Mouse (Mus musculus) hindbrain, embryonic 14.5 days (tissue): ENCODE data around the gene St6galnac1. TPM values are rescaled to one million over a fixed set of nuclear protein-coding genes. Genes with fewer than 3 reads are reported as not detected.
A peak's percentile ranks its signal among the peaks of the same experiment; 100 is the strongest.
"Not testable (repeated sequence)": the region's sequence is repeated elsewhere in the genome, so short reads cannot be mapped to it uniquely, and the experiment has no call there.

Source experiments
- ATAC-seq: fragments of 200-750 bp; cut with Nextera tagmentation; 2 replicates; pipeline ENCODE4 v1.8.0; 2017; ENCODE audit warnings: moderate number of reproducible peaks, mild to moderate bottlenecking, moderate TSS enrichment, moderate library complexity; ENCODE audit not compliant: low FRiP score
- DNase-seq: peaks from one replicate; pipeline ENCODE4 v3.0.0-alpha.2; 2015; ENCODE audit warnings: low spot score
- H3K27ac ChIP-seq: fragments of 300-500 bp; sonication (generic); 2 replicates; pipeline ENCODE4 v1.5.1; 2014; ENCODE audit warnings: mild to moderate bottlenecking, moderate library complexity
- H3K27me3 ChIP-seq: fragments of 300-500 bp; sonication (generic); 2 replicates; pipeline ENCODE4 v1.6.1; 2014; ENCODE audit warnings: mild to moderate bottlenecking, low read length, mixed read lengths; ENCODE audit not compliant: control insufficient read depth, insufficient read depth
- H3K36me3 ChIP-seq: fragments of 300-500 bp; sonication (generic); replicated peaks from 2 replicates; pipeline ENCODE4 v1.6.1; 2014; ENCODE audit not compliant: control insufficient read depth, insufficient read depth
- H3K4me1 ChIP-seq: fragments of 300-500 bp; sonication (generic); replicated peaks from 2 replicates; pipeline ENCODE4 v1.6.1; 2014; ENCODE audit warnings: antibody characterized with exemption, low read length, mixed read lengths; ENCODE audit not compliant: control insufficient read depth, insufficient read depth
- H3K4me2 ChIP-seq: fragments of 300-500 bp; sonication (generic); replicated peaks from 2 replicates; pipeline ENCODE4 v1.6.1; 2014; ENCODE audit warnings: mild to moderate bottlenecking, moderate library complexity
- H3K4me3 ChIP-seq: fragments of 300-500 bp; sonication (generic); replicated peaks from 2 replicates; pipeline ENCODE4 v1.5.1; 2014; ENCODE audit warnings: mild to moderate bottlenecking, low read length
- H3K9ac ChIP-seq: fragments of 300-500 bp; sonication (generic); 2 replicates; pipeline ENCODE4 v1.6.1; 2014
- H3K9me3 ChIP-seq: fragments of 300-500 bp; sonication (generic); 2 replicates; pipeline ENCODE4 v1.6.1; 2016; ENCODE audit warnings: low read length; ENCODE audit not compliant: control insufficient read depth
- WGBS: fragments of 180-500 bp; shearing (Covaris S2); extraction: QIAGEN DNeasy Blood & Tissue Kit; methylation state at CpG from one replicate; pipeline ENCODE4 v1.1.7; 2014; 5-methylcytosine and 5-hydroxymethylcytosine counted together
- polyA plus RNA-seq: library from polyadenylated mRNA; unstranded; fragments of >200 nt; fragmentation: Nextera tagmentation; extraction: Ambion mirVana; gene quantifications from 2 replicates; pipeline ENCODE4 v1.2.1, GENCODE M21; 2014

Gene St6galnac1
- polyA plus RNA-seq, 1 experiment from 2014 or later, result not detected

GRCm38 (mm10) chr11:116745457-116745856 lies 29.9 kb downstream of the St6galnac1 start:
- H3K4me3 ChIP-seq, ATAC-seq, H3K27ac ChIP-seq, H3K9ac ChIP-seq, H3K36me3 ChIP-seq, H3K9me3 ChIP-seq, DNase-seq, H3K4me2 ChIP-seq, H3K27me3 ChIP-seq, H3K4me1 ChIP-seq: not testable (repeated sequence)
- 80% methylated on average over 2 of the region's 2 CpGs for WGBS

- ATAC-seq, result no peak
- no peak for DNase-seq
- Histone ChIP-seq H3K36me3 (no peaks in the 10 kb centered on the region), H3K27ac (no peak overlapping the region), H3K9me3 (0 out of 2 replicates have a peak, but pooled peaks cover 5% of the 10 kb centered on the region), H3K27me3 (no peaks in the 10 kb centered on the region), H3K4me3 (no peak overlapping the region), H3K9ac (no peak overlapping the region), H3K4me2 (no peak overlapping the region), H3K4me1 (no peaks in the 10 kb centered on the region)
- 45% methylated on average over 11 of the region's 11 CpGs for WGBS
These were observed 36.9 kb downstream of the St6galnac1 start for GRCm38 (mm10) chr11:116738411-116738810.

- Histone ChIP-seq H3K4me1 (no peaks in the 10 kb centered on the region), H3K36me3 (no peaks in the 10 kb centered on the region)
These were observed 42.8 kb downstream of the St6galnac1 start for GRCm38 (mm10) chr11:116732536-116732935.

GRCm38 (mm10) chr11:116731060-116731580 lies 44.2 kb downstream of the St6galnac1 start:
- H3K4me2 ChIP-seq, DNase-seq, H3K27ac ChIP-seq, H3K4me3 ChIP-seq, H3K27me3 ChIP-seq, H3K4me1 ChIP-seq, H3K36me3 ChIP-seq, ATAC-seq, H3K9me3 ChIP-seq, H3K9ac ChIP-seq: not testable (repeated sequence)
- WGBS, result 98% methylated on average over 6 of the region's 6 CpGs

More at GRCm38 (mm10) chr11:116732536-116732935, 42.8 kb downstream of the St6galnac1 start:
- DNase-seq (no peak), ATAC-seq (no peak)
- Histone ChIP-seq H3K4me2 (no peak overlapping the region), H3K9ac (no peak overlapping the region), H3K27ac (no peak overlapping the region), H3K27me3 (no peaks in the 10 kb centered on the region), H3K4me3 (no peak overlapping the region), H3K9me3 (0 out of 2 replicates have a peak, but pooled peaks cover 5% of the 10 kb centered on the region)
- WGBS, result 89% methylated on average over 4 of the region's 4 CpGs

- ATAC-seq (no peak), DNase-seq (no peak)
- WGBS, result 90% methylated on average over 9 of the region's 9 CpGs
- H3K36me3 ChIP-seq, result no peaks in the 10 kb centered on the region
- no peak overlapping the region for H3K4me3 ChIP-seq
- no peak overlapping the region for H3K9ac ChIP-seq
- no peaks in the 10 kb centered on the region for H3K27me3 ChIP-seq
- no peaks in the 10 kb centered on the region for H3K4me1 ChIP-seq
- no peaks in the 10 kb centered on the region for H3K9me3 ChIP-seq
- H3K4me2 ChIP-seq, result no peak overlapping the region
- no peak overlapping the region for H3K27ac ChIP-seq
These were observed 45.9 kb downstream of the St6galnac1 start for GRCm38 (mm10) chr11:116729276-116730008.

- WGBS, result 81% methylated on average over 3 of the region's 3 CpGs
- H3K4me3 ChIP-seq, result no peak overlapping the region
- H3K9me3 ChIP-seq, result no peaks in the 10 kb centered on the region
- H3K4me1 ChIP-seq, result no peaks in the 10 kb centered on the region
- DNase-seq (no peak), ATAC-seq (no peak)
- H3K27ac ChIP-seq, result no peak overlapping the region
- H3K9ac ChIP-seq, result no peak overlapping the region
- H3K36me3 ChIP-seq, result no peaks in the 10 kb centered on the region
- H3K4me2 ChIP-seq, result no peak overlapping the region
- no peaks in the 10 kb centered on the region for H3K27me3 ChIP-seq
These were observed 49.2 kb downstream of the St6galnac1 start for GRCm38 (mm10) chr11:116726156-116726555.

DNA sequence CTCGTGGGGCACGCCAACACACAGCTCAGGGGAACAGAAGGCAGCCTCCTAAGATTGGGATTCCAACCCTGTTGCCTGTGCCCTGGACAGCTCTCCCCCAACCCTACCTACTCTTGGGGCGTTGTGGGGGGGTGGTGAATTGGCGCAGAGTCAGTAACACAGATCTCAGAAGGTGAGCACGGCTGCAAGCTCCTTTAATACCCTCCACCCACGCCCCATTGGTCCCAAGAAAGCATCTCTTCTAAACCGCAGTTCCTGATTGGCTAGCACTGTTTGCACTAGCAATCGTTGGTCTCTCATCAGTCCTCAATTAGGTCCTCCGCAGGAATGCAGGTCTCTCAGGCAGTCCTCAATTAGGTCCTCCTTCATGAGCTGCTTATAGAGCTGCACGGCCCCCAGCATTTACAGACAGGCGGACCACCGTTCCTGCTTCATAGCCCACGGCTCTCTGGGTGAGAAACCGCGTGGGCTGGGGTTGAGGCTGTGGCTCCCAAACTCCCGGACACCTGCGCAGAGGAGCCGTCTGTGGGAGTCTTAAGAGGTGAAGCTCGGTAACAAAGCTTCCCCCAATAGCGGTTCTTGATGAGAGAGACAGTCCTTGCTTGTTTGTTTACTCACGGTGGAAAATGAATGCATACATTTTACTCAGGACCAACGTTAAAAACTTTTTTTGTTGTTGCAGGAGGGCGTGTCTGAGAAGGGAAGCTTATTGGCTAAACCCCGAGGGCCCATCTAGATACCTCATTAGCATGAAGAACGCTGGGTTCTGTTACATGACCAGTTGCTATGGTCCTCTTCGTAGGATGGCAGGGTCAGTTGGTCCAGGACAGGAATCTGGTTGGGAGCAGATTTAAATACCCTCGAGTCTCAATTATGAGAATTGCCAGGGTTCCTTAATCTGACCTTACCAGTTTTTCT lies 50.0 kb downstream of the St6galnac1 start:
- Histone ChIP-seq H3K9me3 (no peaks in the 10 kb centered on the region), H3K4me2 (peak overlapping the region; percentile 45), H3K9ac (0 out of 2 replicates have a peak overlapping the region, but pooled peaks have one; percentile 11), H3K36me3 (no peaks in the 10 kb centered on the region), H3K4me1 (no peaks in the 10 kb centered on the region), H3K4me3 (peak overlapping the region; percentile 11; the same call in 1 of the 2 replicates), H3K27me3 (no peaks in the 10 kb centered on the region), H3K27ac (peak overlapping the region; percentile 47; the same call in 1 of the 2 replicates)
- 34% methylated on average over 27 of the region's 27 CpGs for WGBS
- peak; percentile 44 for DNase-seq
- peak; percentile 71 for ATAC-seq

GRCm38 (mm10) chr11:116723064-116723463 lies 52.2 kb downstream of the St6galnac1 start:
- no peak overlapping the region for H3K4me2 ChIP-seq
- no peaks in the 10 kb centered on the region for H3K4me1 ChIP-seq
- DNase-seq (no peak), ATAC-seq (no peak)
- 96% methylated on average over 5 of the region's 5 CpGs for WGBS
- no peak overlapping the region for H3K27ac ChIP-seq
- no peaks in the 10 kb centered on the region for H3K27me3 ChIP-seq
- 0 out of 2 replicates have a peak, but pooled peaks cover 8% of the 10 kb centered on the region for H3K9me3 ChIP-seq
- H3K36me3 ChIP-seq, result no peaks in the 10 kb centered on the region
- H3K4me3 ChIP-seq, result no peak overlapping the region
- no peak overlapping the region for H3K9ac ChIP-seq
